21 mouse cellular contexts compared by ENCODE assay signal in genomic region chr16:18084262-18084661, GRCm38 (mm10). TPM values are rescaled to one million over a fixed set of nuclear protein-coding genes. Genes with fewer than 3 reads are reported as not detected.
A peak's percentile ranks its signal among the peaks of the same experiment; 100 is the strongest.
DNase-seq lines count a peak whose midpoint lies in the region; ATAC-seq and TF ChIP-seq lines count a peak whose summit lies in the region.
"Had no signal": no experiment of that assay in that cellular context is flagged by ENCODE, and none has a peak within 500 bp of the region (broad histone marks: within the 10 kb centered on the region; RNA-seq: fewer than 3 reads in every experiment).

No protein-coding gene starts in this region.

- H3K27me3 ChIP-seq in liver, adult 2 months (ENCODE audit: control insufficient read depth, insufficient read depth, low read length): no peaks in the 10 kb centered on the region
- peaks cover 22% of the 10 kb centered on the region for H3K27me3 ChIP-seq in liver, embryonic 12.5 days (replicated peaks)
- H3K27me3 ChIP-seq in stomach, postnatal 0 days (ENCODE audit: control insufficient read depth, insufficient read depth, low read length): no peaks in the 10 kb centered on the region
- H3K27me3 ChIP-seq: megakaryocyte, embryonic 14.5 days had no signal

- TF ChIP-seq EP300 in stomach, postnatal 0 days (optimal IDR thresholded peaks at IDR 0.05): no peak

- 31% methylated on average over 7 of the region's 7 CpGs for WGBS in liver, adult 2 months
- 79% methylated on average over 7 of the region's 7 CpGs for WGBS in liver, embryonic 12.5 days (ENCODE audit: insufficient replicate concordance)
- WGBS in stomach, postnatal 0 days: 78% methylated on average over 7 of the region's 7 CpGs

- H3K27ac ChIP-seq in gastrocnemius, adult 2 months: peak overlapping the region; percentile 94
- H3K27ac ChIP-seq in liver, adult 2 months (replicated peaks; ENCODE audit: insufficient read depth, low read depth, low read length): peak overlapping the region; percentile 89
- H3K27ac ChIP-seq in liver, embryonic 12.5 days: no peak overlapping the region
- H3K27ac ChIP-seq in stomach, postnatal 0 days (replicated peaks): no peak overlapping the region
- H3K27ac ChIP-seq: embryonic facial prominence, embryonic 10.5 days; forebrain, embryonic 10.5 days; heart, embryonic 13.5 days; hindbrain, embryonic 13.5 days; limb, embryonic 12.5 days; liver, embryonic 13.5 days; midbrain, embryonic 13.5 days had no signal

- ATAC-seq in liver, embryonic 12.5 days: no peak
- no peak for ATAC-seq in stomach, postnatal 0 days (ENCODE audit: low FRiP score, low TSS enrichment)
- ATAC-seq: inflammation-experienced regulatory T-cells, adult 6 months; midbrain, embryonic 13.5 days had no signal

- peaks cover 47% of the 10 kb centered on the region for H3K4me1 ChIP-seq in liver, adult 2 months (ENCODE audit: control insufficient read depth, insufficient read depth, low read length)
- peaks cover 27% of the 10 kb centered on the region for H3K4me1 ChIP-seq in liver, embryonic 12.5 days
- peaks cover 3% of the 10 kb centered on the region; the same call in 1 of the 2 replicates for H3K4me1 ChIP-seq in stomach, postnatal 0 days (replicated peaks; ENCODE audit: control insufficient read depth, insufficient read depth)

- no peak overlapping the region for H3K4me2 ChIP-seq in liver, embryonic 12.5 days
- H3K4me2 ChIP-seq in stomach, postnatal 0 days (replicated peaks; ENCODE audit: low read depth): no peak overlapping the region
- H3K4me2 ChIP-seq: heart, embryonic 13.5 days; hindbrain, embryonic 13.5 days; limb, embryonic 12.5 days; liver, embryonic 13.5 days; lung, embryonic 14.5 days; midbrain, embryonic 13.5 days had no signal

- no peak overlapping the region; the same call in 1 of the 2 replicates for H3K4me3 ChIP-seq in gastrocnemius, adult 2 months
- no peak overlapping the region for H3K4me3 ChIP-seq in liver, adult 2 months (ENCODE audit: insufficient read depth, low read depth, low read length)
- no peak overlapping the region for H3K4me3 ChIP-seq in liver, embryonic 12.5 days
- H3K4me3 ChIP-seq in stomach, postnatal 0 days (ENCODE audit: low read depth, low read length): no peak overlapping the region
- H3K4me3 ChIP-seq: embryonic facial prominence, embryonic 10.5 days; forebrain, embryonic 10.5 days; heart, embryonic 13.5 days; hindbrain, embryonic 13.5 days; limb, embryonic 12.5 days; liver, embryonic 13.5 days; megakaryocyte, embryonic 14.5 days; midbrain, embryonic 13.5 days had no signal

- peaks cover 8% of the 10 kb centered on the region; the same call in 1 of the 2 replicates for H3K36me3 ChIP-seq in liver, adult 2 months (ENCODE audit: control insufficient read depth, insufficient read depth, low read length)
- H3K36me3 ChIP-seq in liver, embryonic 12.5 days: no peaks in the 10 kb centered on the region
- no peaks in the 10 kb centered on the region for H3K36me3 ChIP-seq in stomach, postnatal 0 days (ENCODE audit: control insufficient read depth, insufficient read depth, low read length)
- H3K36me3 ChIP-seq: heart, embryonic 13.5 days; hindbrain, embryonic 13.5 days; liver, embryonic 13.5 days; midbrain, embryonic 13.5 days had no signal

- no peak overlapping the region for H3K9ac ChIP-seq in liver, adult 2 months (ENCODE audit: low read depth, low read length)
- H3K9ac ChIP-seq in liver, embryonic 12.5 days: no peak overlapping the region
- no peak overlapping the region for H3K9ac ChIP-seq in stomach, postnatal 0 days (ENCODE audit: low read length)
- H3K9ac ChIP-seq: heart, embryonic 13.5 days; hindbrain, embryonic 13.5 days; limb, embryonic 12.5 days; liver, embryonic 13.5 days; lung, embryonic 14.5 days; midbrain, embryonic 13.5 days had no signal

- no peak for TF ChIP-seq CTCF in gastrocnemius, adult 2 months (IDR thresholded peaks at IDR 0.05)
- peak; percentile 72 for TF ChIP-seq CTCF in liver, adult 2 months (IDR thresholded peaks at IDR 0.05; ENCODE audit: low read depth, low read length)
- 0 out of 2 replicates have a peak, but pooled peaks have one; percentile 11 for TF ChIP-seq CTCF in stomach, postnatal 0 days (IDR thresholded peaks at IDR 0.05; ENCODE audit: low read depth)

- H3K9me3 ChIP-seq in liver, embryonic 12.5 days (replicated peaks): no peaks in the 10 kb centered on the region
- H3K9me3 ChIP-seq in stomach, postnatal 0 days (ENCODE audit: control insufficient read depth, low read length): no peaks in the 10 kb centered on the region
- H3K9me3 ChIP-seq: embryonic facial prominence, embryonic 10.5 days; forebrain, embryonic 10.5 days; heart, embryonic 13.5 days; hindbrain, embryonic 13.5 days; limb, embryonic 12.5 days; liver, embryonic 13.5 days; megakaryocyte, embryonic 14.5 days; midbrain, embryonic 13.5 days had no signal

- DNase-seq in gastrocnemius, adult 2 months: no peak
- DNase-seq in gastrocnemius, postnatal 4 days (ENCODE audit: low spot score in 2 of 2): no peak
- peak; percentile 59 for DNase-seq in kidney, adult 9 months
- DNase-seq in kidney, postnatal 10 days: no peak
- peak; percentile 96 for DNase-seq in liver, adult 2 months (ENCODE audit: extremely low read depth, low read depth, low spot score)
- no peak for DNase-seq in stomach, postnatal 0 days (ENCODE audit: low spot score)
- DNase-seq: liver, embryonic 13.5 days; lung, embryonic 14.5 days; lung, postnatal 36 days; right cerebral cortex, postnatal 25 days; spleen, adult 18-20 months had no signal

- peaks cover 23% of the 10 kb centered on the region; the same call in 1 of the 2 replicates for H3K79me2 ChIP-seq in liver, adult 2 months (ENCODE audit: control insufficient read depth, insufficient read depth, low read length)

- intact Hi-C loops in gastrocnemius, adult 2 months (cut with DNase I): no loop called here

- 0 out of 2 replicates have a peak, but pooled peaks have one; percentile 3 for TF ChIP-seq POLR2A in liver, adult 2 months (IDR thresholded peaks at IDR 0.05; ENCODE audit: extremely low read depth, insufficient read depth, low read length)

RNA-seq across cellular contexts. Expression of gene Prodh, which starts 5.7 kb away (rescaled TPM):
- 10 to 100 TPM; 11.0 to 18.9 TPM for total RNA-seq in gastrocnemius, adult 2 months (2021)
- total RNA-seq in gastrocnemius, postnatal 4 days (2021): 1 to 10 TPM; 3.1 to 3.7 TPM
- 246 and 376 TPM in 2 replicates for total RNA-seq in liver, adult 2 months (2014; rRNA removed)
- 356 and 394 TPM in 2 replicates for polyA plus RNA-seq in liver, adult 2 months (2012; rRNA removed)
- polyA plus RNA-seq in liver, embryonic 12.5 days (2016; fragmentation: Nextera tagmentation; extraction: Ambion mirVana): 8.6 and 10.1 TPM in 2 replicates
- polyA plus RNA-seq in stomach, postnatal 0 days (2015; fragmentation: Nextera tagmentation; extraction: Ambion mirVana): 9.3 and 10.7 TPM in 2 replicates

RNA-seq across cellular contexts. Expression of gene Dgcr6, which starts 31.6 kb away (rescaled TPM):
- total RNA-seq in gastrocnemius, adult 2 months (2021): 10 to 100 TPM; 45.5 to 46.2 TPM
- 10 to 100 TPM; 35.3 to 35.4 TPM for total RNA-seq in gastrocnemius, postnatal 4 days (2021)
- total RNA-seq in liver, adult 2 months (2014; rRNA removed): 45.3 and 45.9 TPM in 2 replicates
- polyA plus RNA-seq in liver, adult 2 months (2012; rRNA removed): 103 and 121 TPM in 2 replicates
- 40.4 and 40.5 TPM in 2 replicates for polyA plus RNA-seq in liver, embryonic 12.5 days (2016; fragmentation: Nextera tagmentation; extraction: Ambion mirVana)
- 82.8 and 85.8 TPM in 2 replicates for polyA plus RNA-seq in stomach, postnatal 0 days (2015; fragmentation: Nextera tagmentation; extraction: Ambion mirVana)

RNA-seq across cellular contexts. Expression of gene Rtn4r, which starts 43.2 kb away (rescaled TPM):
- not detected for total RNA-seq in gastrocnemius, adult 2 months (2021)
- 1 to 10 TPM; 1.2 to 1.4 TPM for total RNA-seq in gastrocnemius, postnatal 4 days (2021)
- total RNA-seq in liver, adult 2 months (2014; rRNA removed): not detected in 2 replicates
- 0.07 TPM in 1 of 2 replicates, not detected in the other for polyA plus RNA-seq in liver, adult 2 months (2012; rRNA removed)
- polyA plus RNA-seq in liver, embryonic 12.5 days (2016; fragmentation: Nextera tagmentation; extraction: Ambion mirVana): 0.65 and 0.68 TPM in 2 replicates
- polyA plus RNA-seq in stomach, postnatal 0 days (2015; fragmentation: Nextera tagmentation; extraction: Ambion mirVana): 1.1 TPM in 2 replicates
- total RNA-seq: neutrophil, adult 5-6 weeks had no signal
- polyA plus RNA-seq: inflammation-experienced regulatory T-cells, adult 6 months had no signal

Comparison
In these comparisons a context has a peak if more than half of its experiments do, and no peak if none do; other contexts are left out.
1. DNase-seq: peak in kidney, adult 9 months (single experiment) and liver, adult 2 months (single experiment); none in gastrocnemius, adult 2 months (single experiment), gastrocnemius, postnatal 4 days (0 of 2), kidney, postnatal 10 days (single experiment) and stomach, postnatal 0 days (single experiment).
2. H3K27ac ChIP-seq: peak in gastrocnemius, adult 2 months (single experiment) and liver, adult 2 months (single experiment); none in liver, embryonic 12.5 days (single experiment) and stomach, postnatal 0 days (single experiment).
3. RNA of gene Prodh, which starts 5.7 kb away (total RNA-seq): 246 to 376 TPM in liver, adult 2 months; 11.0 to 18.9 TPM in gastrocnemius, adult 2 months and 3.1 to 3.7 TPM in gastrocnemius, postnatal 4 days; every median in the first group is over 10 times any median in the second.